Mouse (Mus musculus): ENCODE measurements around the gene Gm49355. TPM values are rescaled to one million over a fixed set of nuclear protein-coding genes. Genes with fewer than 3 reads are reported as not detected.

Gm49355 gene
- polyA plus RNA-seq, 1 experiment = 0.52 TPM

DNA sequence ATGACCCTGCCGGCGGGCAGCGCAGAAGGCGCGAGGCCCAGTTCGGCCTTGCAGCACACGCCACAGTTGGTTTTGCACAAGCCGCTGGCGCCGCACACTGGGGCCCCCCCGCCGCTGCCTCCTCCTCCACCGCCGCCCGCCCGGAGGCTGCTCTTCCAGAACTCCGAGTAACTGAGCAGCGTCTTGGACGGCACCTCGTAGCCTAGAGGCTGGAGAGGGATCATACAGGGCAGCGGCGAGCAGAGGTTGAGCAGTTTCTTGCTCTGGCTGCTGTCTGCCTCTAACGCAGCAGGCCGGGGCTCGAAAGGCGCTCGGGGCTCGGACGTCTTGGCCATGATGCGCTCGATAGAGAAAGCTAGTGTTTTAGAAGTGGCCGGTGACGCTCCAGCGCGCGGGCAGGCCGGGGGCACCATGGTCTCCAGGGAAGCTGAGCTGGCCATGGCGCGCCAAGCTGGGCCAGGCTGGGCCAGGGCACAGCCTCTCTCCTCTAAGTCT lies 61.0 kb downstream of the Gm49355 start:
- H3K36me3 ChIP-seq (ENCODE audit: control insufficient read depth, insufficient read depth, low read length, poor library complexity, severe bottlenecking) = no peaks in the 10 kb centered on the region
- TF ChIP-seq EP300 (IDR thresholded peaks at IDR 0.05; ENCODE audit: insufficient read depth, low read depth, low read length) (no peak), CTCF (IDR thresholded peaks at IDR 0.05; ENCODE audit: low read depth, low read length) (no peak), POLR2A (IDR thresholded peaks at IDR 0.05; ENCODE audit: insufficient read depth, low read length) (no peak)
- H3K4me3 ChIP-seq (ENCODE audit: low read depth, low read length) = peak overlapping the region; percentile 37
- H3K9me3 ChIP-seq (replicated peaks; ENCODE audit: control insufficient read depth, insufficient read depth, low read length, poor library complexity, severe bottlenecking) = no peaks in the 10 kb centered on the region
- no peak overlapping the region for H3K27ac ChIP-seq (ENCODE audit: insufficient read depth, low read length)
- H3K27me3 ChIP-seq (ENCODE audit: control insufficient read depth, insufficient read depth, low read length, poor library complexity, severe bottlenecking) = peaks cover 59% of the 10 kb centered on the region
- no peak overlapping the region for H3K9ac ChIP-seq (ENCODE audit: low read depth, poor library complexity, severe bottlenecking)
- peaks cover 2% of the 10 kb centered on the region for H3K4me1 ChIP-seq (ENCODE audit: control insufficient read depth, insufficient read depth, low read length)

DNA sequence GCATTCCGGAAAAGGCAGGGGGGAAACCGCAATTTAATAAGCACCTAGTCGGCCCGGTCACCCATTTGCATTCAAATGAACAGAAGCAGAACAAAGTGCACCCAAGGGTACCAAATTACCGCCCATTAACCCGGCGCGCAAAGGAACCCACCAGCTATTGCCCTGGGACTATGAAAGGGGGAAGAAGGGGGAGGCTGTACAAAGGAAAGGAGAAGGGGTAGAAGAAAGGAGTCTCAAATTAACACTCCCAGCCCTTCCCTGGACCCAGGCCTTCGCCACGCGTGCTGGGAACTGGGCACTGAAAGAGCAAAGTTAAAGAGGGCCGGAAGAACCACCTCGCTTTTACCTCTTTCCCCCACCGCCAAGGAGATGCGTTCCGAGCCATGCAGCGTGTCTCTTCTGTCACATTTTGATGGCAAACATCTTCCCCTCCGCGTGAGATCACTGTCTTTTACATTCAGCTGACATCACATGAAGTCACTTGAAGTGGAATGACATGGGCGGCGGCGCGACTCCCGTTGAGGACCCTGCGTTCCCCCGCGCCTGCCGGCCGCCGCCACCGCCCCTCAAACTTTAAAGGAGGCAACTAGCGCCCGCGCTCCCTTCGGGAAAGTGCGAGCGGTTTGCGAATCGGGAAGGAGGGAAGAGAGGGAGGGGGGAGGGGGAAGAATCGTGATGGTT lies 61.6 kb downstream of the Gm49355 start:
- H3K27ac ChIP-seq (ENCODE audit: insufficient read depth, low read length) = no peak overlapping the region

DNA sequence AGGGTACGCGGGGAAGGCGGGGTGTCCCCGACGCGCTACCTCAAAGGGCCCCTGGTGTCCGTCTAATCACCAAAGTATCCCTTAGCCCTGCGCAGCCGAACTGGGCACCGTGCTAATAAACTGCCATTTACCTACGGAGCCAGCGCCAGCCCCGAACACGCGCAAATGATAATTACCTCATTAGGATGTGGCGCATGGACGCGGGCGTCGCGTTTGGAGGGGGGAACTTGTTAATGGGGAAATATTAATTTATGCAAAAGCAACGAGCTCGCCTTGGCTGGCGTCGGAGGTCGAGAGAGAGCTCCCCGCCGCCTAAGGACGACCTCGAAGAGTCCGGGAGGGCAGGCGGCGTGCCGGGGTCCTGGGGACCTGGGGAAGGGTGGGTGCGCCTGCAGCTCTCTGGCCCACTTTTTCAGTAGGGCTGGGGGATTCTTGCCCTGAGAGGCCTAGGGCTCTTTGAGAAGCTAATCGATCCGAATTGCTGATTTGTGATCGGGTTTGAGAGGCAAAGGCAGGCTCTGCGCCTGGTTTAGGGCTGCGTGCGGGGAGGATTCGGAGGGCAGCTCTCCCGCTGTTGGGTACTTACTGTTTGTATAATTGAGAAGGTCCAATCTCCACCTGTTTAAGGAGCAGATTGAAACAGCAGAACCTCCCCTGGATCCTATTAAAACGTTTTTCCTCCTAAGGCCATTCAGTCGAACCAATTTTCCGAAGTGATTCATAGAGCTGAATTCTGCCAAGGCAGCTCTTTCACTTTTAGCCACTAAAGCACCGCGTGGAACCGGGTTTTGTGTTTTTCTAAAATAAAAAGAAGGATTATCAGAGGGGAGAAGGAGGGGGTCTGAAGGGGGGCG lies 62.5 kb downstream of the Gm49355 start:
- H3K27me3 ChIP-seq (ENCODE audit: control insufficient read depth, insufficient read depth, low read length, poor library complexity, severe bottlenecking) = peaks cover 49% of the 10 kb centered on the region
- no peak overlapping the region for H3K27ac ChIP-seq (ENCODE audit: insufficient read depth, low read length)
- peaks cover 2% of the 10 kb centered on the region for H3K4me1 ChIP-seq (ENCODE audit: control insufficient read depth, insufficient read depth, low read length)
- H3K36me3 ChIP-seq (ENCODE audit: control insufficient read depth, insufficient read depth, low read length, poor library complexity, severe bottlenecking) = no peaks in the 10 kb centered on the region
- TF ChIP-seq CTCF (IDR thresholded peaks at IDR 0.05; ENCODE audit: low read depth, low read length) = no peak
- no peak for TF ChIP-seq EP300 (IDR thresholded peaks at IDR 0.05; ENCODE audit: insufficient read depth, low read depth, low read length)
- no peak for TF ChIP-seq POLR2A (IDR thresholded peaks at IDR 0.05; ENCODE audit: insufficient read depth, low read length)
- H3K4me3 ChIP-seq (ENCODE audit: low read depth, low read length) = peak overlapping the region; percentile 42
- H3K9me3 ChIP-seq (replicated peaks; ENCODE audit: control insufficient read depth, insufficient read depth, low read length, poor library complexity, severe bottlenecking) = no peaks in the 10 kb centered on the region
- H3K9ac ChIP-seq (ENCODE audit: low read depth, poor library complexity, severe bottlenecking) = no peak overlapping the region

More for the DNA sequence above, 61.6 kb downstream of the Gm49355 start:
- H3K27me3 ChIP-seq (ENCODE audit: control insufficient read depth, insufficient read depth, low read length, poor library complexity, severe bottlenecking) = peaks cover 55% of the 10 kb centered on the region
- H3K4me1 ChIP-seq (ENCODE audit: control insufficient read depth, insufficient read depth, low read length) = peaks cover 2% of the 10 kb centered on the region
- no peak overlapping the region for H3K9ac ChIP-seq (ENCODE audit: low read depth, poor library complexity, severe bottlenecking)
- peak overlapping the region; percentile 42 for H3K4me3 ChIP-seq (ENCODE audit: low read depth, low read length)
- no peak for TF ChIP-seq EP300 (IDR thresholded peaks at IDR 0.05; ENCODE audit: insufficient read depth, low read depth, low read length)
- TF ChIP-seq POLR2A (IDR thresholded peaks at IDR 0.05; ENCODE audit: insufficient read depth, low read length) = no peak
- no peak for TF ChIP-seq CTCF (IDR thresholded peaks at IDR 0.05; ENCODE audit: low read depth, low read length)
- H3K9me3 ChIP-seq (replicated peaks; ENCODE audit: control insufficient read depth, insufficient read depth, low read length, poor library complexity, severe bottlenecking) = no peaks in the 10 kb centered on the region
- no peaks in the 10 kb centered on the region for H3K36me3 ChIP-seq (ENCODE audit: control insufficient read depth, insufficient read depth, low read length, poor library complexity, severe bottlenecking)

DNA sequence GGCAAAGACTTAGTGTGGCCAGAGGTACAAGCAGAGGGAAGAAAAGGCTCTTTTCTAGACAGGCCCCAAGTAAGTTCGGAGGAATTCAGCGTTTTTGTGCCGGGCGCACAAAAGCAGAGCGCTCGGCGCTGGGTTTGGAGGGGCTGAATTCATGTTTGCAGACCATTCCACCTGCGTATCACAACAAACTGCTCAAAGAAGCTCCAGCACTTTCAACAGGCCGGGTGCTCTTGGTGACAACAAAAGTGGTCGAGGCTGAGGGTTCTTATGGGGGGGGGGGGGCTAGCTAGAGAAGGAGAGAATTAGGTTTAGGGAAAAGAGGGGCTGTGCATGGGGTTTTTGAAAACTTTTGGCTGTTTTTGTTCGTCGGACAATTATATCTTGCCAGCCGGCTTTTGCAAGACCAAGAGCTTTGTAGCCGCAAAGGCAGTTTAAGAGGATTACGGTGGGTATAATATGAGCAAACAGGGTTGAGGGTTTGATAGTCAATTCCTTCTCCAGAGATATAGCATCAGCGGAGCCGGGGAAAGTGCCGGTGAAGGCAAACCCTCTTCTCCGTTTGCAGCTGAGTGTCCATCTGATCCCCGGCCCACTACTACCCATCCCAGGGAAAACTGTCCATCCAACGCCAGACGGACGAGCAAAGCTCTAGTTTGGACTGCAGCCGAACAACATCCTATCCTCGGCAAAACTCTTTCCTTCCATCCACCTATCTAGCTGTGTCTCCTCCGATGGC lies 63.3 kb downstream of the Gm49355 start:
- H3K4me1 ChIP-seq (ENCODE audit: control insufficient read depth, insufficient read depth, low read length) = peaks cover 2% of the 10 kb centered on the region
- TF ChIP-seq POLR2A (IDR thresholded peaks at IDR 0.05; ENCODE audit: insufficient read depth, low read length) (no peak), EP300 (IDR thresholded peaks at IDR 0.05; ENCODE audit: insufficient read depth, low read depth, low read length) (no peak), CTCF (IDR thresholded peaks at IDR 0.05; ENCODE audit: low read depth, low read length) (no peak)
- no peaks in the 10 kb centered on the region for H3K9me3 ChIP-seq (replicated peaks; ENCODE audit: control insufficient read depth, insufficient read depth, low read length, poor library complexity, severe bottlenecking)
- no peak overlapping the region for H3K4me3 ChIP-seq (ENCODE audit: low read depth, low read length)
- H3K27me3 ChIP-seq (ENCODE audit: control insufficient read depth, insufficient read depth, low read length, poor library complexity, severe bottlenecking) = peaks cover 48% of the 10 kb centered on the region
- H3K36me3 ChIP-seq (ENCODE audit: control insufficient read depth, insufficient read depth, low read length, poor library complexity, severe bottlenecking) = no peaks in the 10 kb centered on the region
- H3K27ac ChIP-seq (ENCODE audit: insufficient read depth, low read length) = no peak overlapping the region
- H3K9ac ChIP-seq (ENCODE audit: low read depth, poor library complexity, severe bottlenecking) = no peak overlapping the region

DNA sequence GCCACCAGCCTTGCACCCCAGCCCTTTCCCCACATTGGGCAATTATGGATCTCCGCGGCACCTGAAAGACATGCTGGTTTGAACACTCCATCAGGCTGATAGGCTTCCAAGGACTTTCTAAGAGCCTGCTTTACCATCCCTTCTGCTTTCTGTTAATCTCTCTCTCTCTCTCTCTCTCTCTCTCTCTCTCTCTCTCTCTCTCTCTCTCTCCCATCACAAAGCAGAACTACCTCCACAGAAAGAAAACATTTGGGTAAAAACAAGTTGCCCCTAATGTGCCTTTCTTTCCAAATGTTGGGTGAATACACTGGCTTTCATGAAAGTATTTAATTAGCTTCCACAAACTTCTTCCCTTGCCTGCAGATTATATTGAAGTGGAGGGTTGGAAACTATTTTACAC lies 64.3 kb downstream of the Gm49355 start, which contains the start of gene Fezf2:
Fezf2 (minus strand) TSS at position 101 of the 400 bp plus-strand sequence.
- H3K4me1 ChIP-seq (ENCODE audit: control insufficient read depth, insufficient read depth, low read length) = peaks cover 2% of the 10 kb centered on the region
- H3K9ac ChIP-seq (ENCODE audit: low read depth, poor library complexity, severe bottlenecking) = no peak within 1 kb of the TSS
- no peak within 1 kb of the TSS for H3K27ac ChIP-seq (ENCODE audit: insufficient read depth, low read length)
- H3K36me3 ChIP-seq (ENCODE audit: control insufficient read depth, insufficient read depth, low read length, poor library complexity, severe bottlenecking) = no peaks in the 10 kb centered on the region
- peaks cover 39% of the 10 kb centered on the region for H3K27me3 ChIP-seq (ENCODE audit: control insufficient read depth, insufficient read depth, low read length, poor library complexity, severe bottlenecking)
- H3K9me3 ChIP-seq (replicated peaks; ENCODE audit: control insufficient read depth, insufficient read depth, low read length, poor library complexity, severe bottlenecking) = no peaks in the 10 kb centered on the region
- no peak within 1 kb of the TSS for H3K4me3 ChIP-seq (ENCODE audit: low read depth, low read length)
- no peak for TF ChIP-seq CTCF (IDR thresholded peaks at IDR 0.05; ENCODE audit: low read depth, low read length)
- no peak for TF ChIP-seq POLR2A (IDR thresholded peaks at IDR 0.05; ENCODE audit: insufficient read depth, low read length)
- TF ChIP-seq EP300 (IDR thresholded peaks at IDR 0.05; ENCODE audit: insufficient read depth, low read depth, low read length) = no peak
